Mouse (Mus musculus): ENCODE data around the gene Tmcc1.

DNA sequence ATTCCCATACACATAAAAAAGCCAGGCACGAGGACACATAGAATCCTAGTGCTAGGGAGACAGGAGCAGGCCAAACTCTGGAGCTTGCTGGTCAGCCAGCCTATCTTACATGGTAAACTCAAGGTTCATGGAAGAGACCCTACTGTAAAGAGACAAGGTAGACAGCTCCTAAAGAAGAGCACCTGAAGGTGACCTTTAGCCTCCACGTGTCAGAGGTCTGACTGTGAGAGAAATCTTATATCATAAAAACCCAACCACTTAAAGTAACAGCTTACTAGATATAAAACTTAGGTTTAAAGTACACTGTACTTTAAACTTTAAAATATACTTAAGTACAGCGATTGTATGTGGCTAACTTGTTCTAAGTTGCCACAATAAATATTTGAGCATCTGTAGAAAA, 122.7 kb downstream of the Tmcc1 start:
- no peak for TF ChIP-seq CTCF (IDR thresholded peaks at IDR 0.05; ENCODE audit: control insufficient read depth, insufficient read depth, insufficient read length)
- TF ChIP-seq MAX (IDR thresholded peaks at IDR 0.05) = no peak
- TF ChIP-seq MYOG (IDR thresholded peaks at IDR 0.05; ENCODE audit: control insufficient read depth, extremely low read depth, insufficient read length) = no peak
- no peak for TF ChIP-seq USF1 (IDR thresholded peaks at IDR 0.05; ENCODE audit: low read depth)

Data from C2C12 (cell line).